Mouse (Mus musculus) spleen, adult 18-20 months (tissue): ENCODE data around the gene Mavs.
A peak's percentile ranks its signal among the peaks of the same experiment; 100 is the strongest.
"Not testable (repeated sequence)": the region's sequence is repeated elsewhere in the genome, so short reads cannot be mapped to it uniquely, and the experiment has no call there.

Source experiments
- DNase-seq, 2 experiments: peaks; one replicate each; pipeline ENCODE4 v3.0.0; 2022; ENCODE audit warnings: mixed read lengths in 2 of 2

Mavs gene

GRCm38 (mm10) chr2:131213773-131214172, 20.1 kb upstream of the Mavs start:
- DNase-seq, result no peak

- DNase-seq, result no peak
Observed at GRCm38 (mm10) chr2:131215941-131216858, 17.7 kb upstream of the Mavs start.

GRCm38 (mm10) chr2:131220030-131220429, 13.8 kb upstream of the Mavs start:
- DNase-seq, result no peak

GRCm38 (mm10) chr2:131221853-131222515, 11.9 kb upstream of the Mavs start:
- DNase-seq, result no peak

GRCm38 (mm10) chr2:131222562-131222961, 11.3 kb upstream of the Mavs start:
- DNase-seq, result no peak

- DNase-seq, result no peak
Observed at GRCm38 (mm10) chr2:131223569-131223968, 10.3 kb upstream of the Mavs start.

- DNase-seq, result no peak
Observed at GRCm38 (mm10) chr2:131225178-131225577, 8.7 kb upstream of the Mavs start.

- DNase-seq, result not testable (repeated sequence)
Observed at GRCm38 (mm10) chr2:131226669-131227068, 7.2 kb upstream of the Mavs start.

GRCm38 (mm10) chr2:131227243-131227642, 6.6 kb upstream of the Mavs start:
- no peak for DNase-seq

- no peak for DNase-seq
Observed at GRCm38 (mm10) chr2:131232558-131232957, 1.3 kb upstream of the Mavs start.

GRCm38 (mm10) chr2:131234127-131234650, 326 bp downstream of the Mavs start:
- no peak for DNase-seq

GRCm38 (mm10) chr2:131234970-131235635, 1.2 kb downstream of the Mavs start:
- DNase-seq, result peak; percentile 42 to 49

- no peak for DNase-seq
Observed at GRCm38 (mm10) chr2:131242180-131242579, 8.3 kb downstream of the Mavs start.

- no peak for DNase-seq
Observed at GRCm38 (mm10) chr2:131242929-131243328, 9.1 kb downstream of the Mavs start.

GRCm38 (mm10) chr2:131253681-131254328, 19.9 kb downstream of the Mavs start:
- peak; percentile 49 to 62 for DNase-seq

GRCm38 (mm10) chr2:131254329-131254713, 20.5 kb downstream of the Mavs start:
- DNase-seq, result no peak

- DNase-seq, result no peak
Observed at GRCm38 (mm10) chr2:131255738-131256137, 21.9 kb downstream of the Mavs start.

GRCm38 (mm10) chr2:131258693-131259092, 24.8 kb downstream of the Mavs start:
- DNase-seq, result no peak

- DNase-seq, result no peak
Observed at GRCm38 (mm10) chr2:131260544-131261307, 26.9 kb downstream of the Mavs start.

GRCm38 (mm10) chr2:131261481-131262212, 27.8 kb downstream of the Mavs start:
- no peak for DNase-seq

GRCm38 (mm10) chr2:131262213-131262672, 28.4 kb downstream of the Mavs start, which contains the start of gene Pank2:
TSS of gene Pank2 (plus strand) at chr2:131262495.
- peak; percentile 92 to 95 for DNase-seq
